In genomic region chr1:55977796-55978195, GRCm38 (mm10) we compare ENCODE assay signal across 32 mouse cellular contexts.
"Had no signal": no experiment of that assay in that cellular context is flagged by ENCODE, and none has a peak within 500 bp of the region (broad histone marks: within the 10 kb centered on the region; RNA-seq: fewer than 3 reads in every experiment).

No protein-coding gene starts in this region.

- ATAC-seq: liver, embryonic 12.5 days; liver, postnatal 0 days; lung, postnatal 0 days; midbrain, embryonic 13.5 days; midbrain, embryonic 15.5 days; midbrain, embryonic 16.5 days had no signal

- H3K9me3 ChIP-seq: limb, embryonic 10.5 days; limb, embryonic 12.5 days; limb, embryonic 13.5 days; limb, embryonic 15.5 days; liver, embryonic 12.5 days; liver, embryonic 13.5 days; liver, embryonic 15.5 days; lung, embryonic 15.5 days; midbrain, embryonic 10.5 days; midbrain, embryonic 12.5 days; midbrain, embryonic 13.5 days; midbrain, embryonic 15.5 days; neural tube, embryonic 12.5 days had no signal

- H3K27ac ChIP-seq: limb, embryonic 10.5 days; limb, embryonic 12.5 days; limb, embryonic 13.5 days; limb, embryonic 15.5 days; liver, embryonic 12.5 days; liver, embryonic 13.5 days; liver, embryonic 14.5 days; liver, embryonic 15.5 days; lung, embryonic 15.5 days; macrophage; midbrain, embryonic 10.5 days; midbrain, embryonic 12.5 days; midbrain, embryonic 13.5 days; midbrain, embryonic 15.5 days; neural tube, embryonic 12.5 days had no signal

- H3K9ac ChIP-seq: limb, embryonic 12.5 days; limb, embryonic 13.5 days; limb, embryonic 15.5 days; liver, embryonic 12.5 days; liver, embryonic 13.5 days; liver, embryonic 14.5 days; liver, embryonic 15.5 days; liver, postnatal 0 days; lung, embryonic 14.5 days; lung, embryonic 15.5 days; midbrain, embryonic 12.5 days; midbrain, embryonic 13.5 days; midbrain, embryonic 15.5 days; neural tube, embryonic 12.5 days had no signal

- H3K4me2 ChIP-seq: limb, embryonic 12.5 days; limb, embryonic 13.5 days; limb, embryonic 15.5 days; liver, embryonic 11.5 days; liver, embryonic 12.5 days; liver, embryonic 13.5 days; liver, embryonic 15.5 days; lung, embryonic 14.5 days; lung, embryonic 15.5 days; midbrain, embryonic 11.5 days; midbrain, embryonic 12.5 days; midbrain, embryonic 13.5 days; midbrain, embryonic 15.5 days; neural tube, embryonic 12.5 days had no signal

- H3K36me3 ChIP-seq: limb, embryonic 10.5 days; limb, embryonic 12.5 days; limb, embryonic 13.5 days; limb, embryonic 15.5 days; liver, embryonic 12.5 days; liver, embryonic 13.5 days; liver, embryonic 15.5 days; lung, embryonic 15.5 days; midbrain, embryonic 10.5 days; midbrain, embryonic 12.5 days; midbrain, embryonic 13.5 days; midbrain, embryonic 15.5 days; neural tube, embryonic 12.5 days had no signal

- DNase-seq: left cerebral cortex, postnatal 4 days; liver; liver, embryonic 13.5 days; liver, postnatal 0 days; lung, adult 18-20 months; lung, adult 2 months; lung, embryonic 14.5 days; lung, postnatal 10 days; lung, postnatal 14 days; lung, postnatal 36 days; lung, postnatal 4 days; midbrain, embryonic 14.5 days had no signal

- H3K27me3 ChIP-seq: limb, embryonic 12.5 days; limb, embryonic 13.5 days; limb, embryonic 15.5 days; liver, embryonic 12.5 days; liver, embryonic 13.5 days; liver, embryonic 15.5 days; lung, embryonic 15.5 days; megakaryocyte, embryonic 14.5 days; midbrain, embryonic 12.5 days; midbrain, embryonic 13.5 days; midbrain, embryonic 15.5 days; neural tube, embryonic 12.5 days had no signal

- H3K4me1 ChIP-seq: limb, embryonic 10.5 days; limb, embryonic 12.5 days; limb, embryonic 13.5 days; limb, embryonic 15.5 days; liver, embryonic 12.5 days; liver, embryonic 13.5 days; liver, embryonic 15.5 days; lung, embryonic 15.5 days; megakaryocyte, embryonic 14.5 days; midbrain, embryonic 10.5 days; midbrain, embryonic 12.5 days; midbrain, embryonic 13.5 days; midbrain, embryonic 15.5 days; neural tube, embryonic 12.5 days had no signal

- H3K4me3 ChIP-seq: limb, embryonic 10.5 days; limb, embryonic 12.5 days; limb, embryonic 13.5 days; limb, embryonic 15.5 days; liver, embryonic 12.5 days; liver, embryonic 13.5 days; liver, embryonic 15.5 days; lung, embryonic 15.5 days; megakaryocyte, embryonic 14.5 days; midbrain, embryonic 10.5 days; midbrain, embryonic 12.5 days; midbrain, embryonic 13.5 days; midbrain, embryonic 15.5 days; myocyte; neural tube, embryonic 12.5 days had no signal
